Mouse (Mus musculus): Measurements from ENCODE around the gene Esr1. TPM values are rescaled to one million over a fixed set of nuclear protein-coding genes. Genes with fewer than 3 reads are reported as not detected.

Gene Esr1
- polyA plus RNA-seq, 1 experiment from 2014 or later = 3.3 TPM

- no peaks in the 10 kb centered on the region for H3K36me3 ChIP-seq (ENCODE audit: insufficient read depth, low read length)
- no peak overlapping the region for H3K4me2 ChIP-seq (ENCODE audit: low read length)
- WGBS = 83% methylated on average over 4 of the region's 4 CpGs
- no peaks in the 10 kb centered on the region for H3K4me1 ChIP-seq (replicated peaks; ENCODE audit: insufficient read depth, low read length)
- no peaks in the 10 kb centered on the region for H3K9me3 ChIP-seq (replicated peaks; ENCODE audit: low read length)
- no peak overlapping the region for H3K9ac ChIP-seq (ENCODE audit: low read depth, low read length)
- ATAC-seq (replicated peaks; ENCODE audit: low FRiP score, low read depth) (no peak), DNase-seq (ENCODE audit: low spot score) (no peak)
- TF ChIP-seq CTCF (IDR thresholded peaks at IDR 0.05; ENCODE audit: low read depth) = no peak
- no peak overlapping the region for H3K27ac ChIP-seq
- no peaks in the 10 kb centered on the region for H3K27me3 ChIP-seq (ENCODE audit: insufficient read depth, low read length)
- no peak overlapping the region for H3K4me3 ChIP-seq (replicated peaks; ENCODE audit: low read depth, low read length)
Measured at GRCm38 (mm10) chr10:4910451-4910850, 299.1 kb downstream of the Esr1 start.

DNA sequence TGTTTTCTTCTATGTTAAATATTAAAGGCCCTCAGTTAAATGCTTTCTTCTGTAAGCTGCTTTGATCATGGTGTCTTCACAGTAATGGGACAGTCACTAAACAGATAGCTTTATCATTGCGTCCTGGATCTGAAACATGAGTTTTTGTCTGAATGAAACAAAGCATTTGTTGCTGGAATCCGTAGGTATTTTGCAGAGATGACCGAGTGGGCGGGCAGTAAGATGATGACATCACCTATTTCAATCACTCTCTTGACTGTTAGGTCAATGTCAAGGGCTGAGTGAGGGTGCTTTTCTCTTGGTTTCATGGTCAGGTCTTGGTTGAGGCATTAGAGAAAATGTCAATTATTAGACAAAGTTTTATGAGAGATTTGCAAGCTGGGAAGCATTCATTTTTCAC is 307.7 kb downstream of the Esr1 start:
- Histone ChIP-seq H3K4me2 (ENCODE audit: low read length) (no peak overlapping the region), H3K36me3 (ENCODE audit: insufficient read depth, low read length) (no peaks in the 10 kb centered on the region), H3K9ac (ENCODE audit: low read depth, low read length) (no peak overlapping the region), H3K9me3 (replicated peaks; ENCODE audit: low read length) (no peaks in the 10 kb centered on the region), H3K4me1 (replicated peaks; ENCODE audit: insufficient read depth, low read length) (no peaks in the 10 kb centered on the region), H3K4me3 (replicated peaks; ENCODE audit: low read depth, low read length) (no peak overlapping the region), H3K27me3 (ENCODE audit: insufficient read depth, low read length) (no peaks in the 10 kb centered on the region), H3K27ac (no peak overlapping the region)
- no peak for DNase-seq (ENCODE audit: low spot score)
- no peak for ATAC-seq (replicated peaks; ENCODE audit: low FRiP score, low read depth)
- TF ChIP-seq CTCF (IDR thresholded peaks at IDR 0.05; ENCODE audit: low read depth) = no peak
- WGBS = 92% methylated on average over 4 of the region's 4 CpGs

DNA sequence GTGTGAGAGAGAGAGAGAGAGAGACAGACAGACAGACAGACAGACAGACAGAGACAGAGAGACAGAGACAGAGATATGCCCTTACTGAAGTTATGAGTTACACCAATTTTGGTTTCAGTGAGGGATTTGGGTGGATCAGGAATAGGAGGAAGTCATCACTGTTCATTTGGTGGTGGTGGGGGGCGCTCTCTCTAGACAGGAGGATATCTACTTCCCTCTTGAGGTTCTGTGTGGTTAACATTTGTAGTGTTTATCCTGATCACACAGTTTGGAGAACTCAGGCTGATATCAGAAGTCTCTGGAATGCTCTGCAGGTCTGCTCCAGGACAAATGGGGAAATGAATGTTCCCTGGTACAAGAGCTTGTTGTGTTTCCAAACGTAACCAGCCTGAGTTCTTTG is 312.2 kb downstream of the Esr1 start:
- ATAC-seq (replicated peaks; ENCODE audit: low FRiP score, low read depth) (no peak), DNase-seq (ENCODE audit: low spot score) (no peak)
- H3K27ac ChIP-seq = no peak overlapping the region
- no peak overlapping the region for H3K4me2 ChIP-seq (ENCODE audit: low read length)
- 71% methylated on average over 2 of the region's 2 CpGs for WGBS
- TF ChIP-seq CTCF (IDR thresholded peaks at IDR 0.05; ENCODE audit: low read depth) = no peak
- H3K9me3 ChIP-seq (replicated peaks; ENCODE audit: low read length) = no peaks in the 10 kb centered on the region
- H3K9ac ChIP-seq (ENCODE audit: low read depth, low read length) = no peak overlapping the region
- H3K36me3 ChIP-seq (ENCODE audit: insufficient read depth, low read length) = no peaks in the 10 kb centered on the region
- H3K4me3 ChIP-seq (replicated peaks; ENCODE audit: low read depth, low read length) = no peak overlapping the region
- no peaks in the 10 kb centered on the region for H3K4me1 ChIP-seq (replicated peaks; ENCODE audit: insufficient read depth, low read length)
- H3K27me3 ChIP-seq (ENCODE audit: insufficient read depth, low read length) = no peaks in the 10 kb centered on the region

DNA sequence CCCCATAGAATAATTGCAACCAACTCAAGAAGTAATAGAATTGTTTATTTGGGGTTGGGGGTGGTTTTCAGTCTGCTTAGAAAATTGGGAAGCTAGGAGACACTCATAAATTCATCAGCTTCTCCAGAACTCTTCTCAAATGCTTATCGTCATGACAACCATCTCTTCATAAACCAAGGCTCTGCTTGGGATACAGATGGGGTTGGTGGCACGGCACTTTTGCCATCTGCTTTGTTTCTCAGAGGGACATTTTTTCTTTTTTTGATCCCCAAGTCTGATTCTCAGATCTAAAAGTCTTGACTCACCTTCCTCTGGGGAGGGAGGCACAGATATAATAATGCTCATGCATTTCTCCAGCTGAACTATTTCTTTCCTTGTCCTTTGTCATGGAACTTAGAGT is 313.0 kb downstream of the Esr1 start:
- Histone ChIP-seq H3K27ac (no peak overlapping the region), H3K36me3 (ENCODE audit: insufficient read depth, low read length) (no peaks in the 10 kb centered on the region), H3K9me3 (replicated peaks; ENCODE audit: low read length) (no peaks in the 10 kb centered on the region), H3K4me2 (ENCODE audit: low read length) (no peak overlapping the region), H3K4me1 (replicated peaks; ENCODE audit: insufficient read depth, low read length) (no peaks in the 10 kb centered on the region), H3K9ac (ENCODE audit: low read depth, low read length) (no peak overlapping the region), H3K4me3 (replicated peaks; ENCODE audit: low read depth, low read length) (no peak overlapping the region), H3K27me3 (ENCODE audit: insufficient read depth, low read length) (no peaks in the 10 kb centered on the region)
- ATAC-seq (replicated peaks; ENCODE audit: low FRiP score, low read depth) (no peak), DNase-seq (ENCODE audit: low spot score) (no peak)
- TF ChIP-seq CTCF (IDR thresholded peaks at IDR 0.05; ENCODE audit: low read depth) = no peak
- 75% methylated on average over 2 of the region's 2 CpGs for WGBS

DNA sequence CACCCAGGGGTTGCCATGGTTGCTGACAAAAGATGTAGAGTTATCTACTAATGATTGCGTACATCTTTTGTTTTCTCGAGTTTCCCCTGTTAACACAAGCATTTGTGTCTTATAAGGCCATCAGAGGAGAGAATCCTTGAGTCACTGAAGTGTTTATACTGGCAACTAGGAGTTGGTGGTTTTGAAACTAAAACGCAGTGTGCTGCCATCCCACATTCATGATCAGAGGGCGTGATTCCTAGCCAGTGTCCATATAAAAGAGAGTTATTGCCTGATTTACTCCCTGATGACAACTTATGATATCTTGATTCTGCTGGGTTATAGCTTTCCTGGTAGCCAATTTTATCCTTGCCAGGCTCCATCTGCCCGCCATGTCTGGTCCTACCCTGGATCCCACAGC is 331.8 kb downstream of the Esr1 start:
- TF ChIP-seq CTCF (IDR thresholded peaks at IDR 0.05; ENCODE audit: low read depth) = no peak
- Histone ChIP-seq H3K4me2 (ENCODE audit: low read length) (no peak overlapping the region), H3K27me3 (ENCODE audit: insufficient read depth, low read length) (no peaks in the 10 kb centered on the region), H3K36me3 (ENCODE audit: insufficient read depth, low read length) (no peaks in the 10 kb centered on the region), H3K27ac (no peak overlapping the region), H3K4me1 (replicated peaks; ENCODE audit: insufficient read depth, low read length) (no peaks in the 10 kb centered on the region), H3K4me3 (replicated peaks; ENCODE audit: low read depth, low read length) (no peak overlapping the region), H3K9me3 (replicated peaks; ENCODE audit: low read length) (no peaks in the 10 kb centered on the region), H3K9ac (ENCODE audit: low read depth, low read length) (no peak overlapping the region)
- ATAC-seq (replicated peaks; ENCODE audit: low FRiP score, low read depth) (no peak), DNase-seq (ENCODE audit: low spot score) (no peak)
- WGBS = 84% methylated on average over 5 of the region's 5 CpGs

DNA sequence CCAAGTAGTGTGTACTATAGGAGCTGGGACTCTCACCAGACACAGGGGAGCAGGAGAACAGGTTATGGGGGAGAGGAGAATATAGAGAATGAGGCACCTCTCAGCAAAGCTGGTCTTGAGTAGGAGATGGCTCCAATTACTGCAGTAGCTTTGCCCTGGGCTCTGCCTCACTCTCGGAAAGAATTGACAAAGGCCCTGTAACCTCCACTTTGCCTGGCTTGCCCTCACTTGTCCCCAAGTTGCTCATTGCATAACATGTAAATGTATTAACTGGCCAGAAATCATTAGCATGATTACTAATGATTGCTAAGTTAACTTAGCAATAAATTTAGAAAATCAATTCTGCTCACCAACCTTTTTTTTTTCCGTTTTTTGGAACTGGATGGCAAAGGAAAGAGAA is 333.3 kb downstream of the Esr1 start:
- no peak overlapping the region for H3K4me2 ChIP-seq (ENCODE audit: low read length)
- no peaks in the 10 kb centered on the region for H3K36me3 ChIP-seq (ENCODE audit: insufficient read depth, low read length)
- no peaks in the 10 kb centered on the region for H3K9me3 ChIP-seq (replicated peaks; ENCODE audit: low read length)
- no peak for TF ChIP-seq CTCF (IDR thresholded peaks at IDR 0.05; ENCODE audit: low read depth)
- ATAC-seq (replicated peaks; ENCODE audit: low FRiP score, low read depth) (no peak), DNase-seq (ENCODE audit: low spot score) (no peak)
- no peaks in the 10 kb centered on the region for H3K4me1 ChIP-seq (replicated peaks; ENCODE audit: insufficient read depth, low read length)
- no peak overlapping the region for H3K27ac ChIP-seq
- H3K9ac ChIP-seq (ENCODE audit: low read depth, low read length) = no peak overlapping the region
- no peak overlapping the region for H3K4me3 ChIP-seq (replicated peaks; ENCODE audit: low read depth, low read length)
- H3K27me3 ChIP-seq (ENCODE audit: insufficient read depth, low read length) = no peaks in the 10 kb centered on the region
- WGBS = 79% methylated on average over 2 of the region's 2 CpGs

GRCm38 (mm10) chr10:4965768-4966167 is 354.4 kb downstream of the Esr1 start:
- WGBS = 27% methylated on average over 1 of the region's 1 CpGs

More at GRCm38 (mm10) chr10:4965768-4966167, 354.4 kb downstream of the Esr1 start:
- no peaks in the 10 kb centered on the region for H3K36me3 ChIP-seq (ENCODE audit: insufficient read depth, low read length)
- no peak overlapping the region for H3K27ac ChIP-seq
- DNase-seq (ENCODE audit: low spot score) = peak; percentile 7
- no peaks in the 10 kb centered on the region for H3K9me3 ChIP-seq (replicated peaks; ENCODE audit: low read length)
- H3K4me2 ChIP-seq (ENCODE audit: low read length) = no peak overlapping the region
- H3K4me3 ChIP-seq (replicated peaks; ENCODE audit: low read depth, low read length) = no peak overlapping the region
- no peak for TF ChIP-seq CTCF (IDR thresholded peaks at IDR 0.05; ENCODE audit: low read depth)
- H3K4me1 ChIP-seq (replicated peaks; ENCODE audit: insufficient read depth, low read length) = 0 out of 2 replicates have a peak, but pooled peaks cover 4% of the 10 kb centered on the region
- H3K27me3 ChIP-seq (ENCODE audit: insufficient read depth, low read length) = no peaks in the 10 kb centered on the region
- no peak for ATAC-seq (replicated peaks; ENCODE audit: low FRiP score, low read depth)
- H3K9ac ChIP-seq (ENCODE audit: low read depth, low read length) = no peak overlapping the region

Data from kidney, postnatal 0 days (tissue).